Mouse (Mus musculus) heart, adult 11 months (tissue): Measurements from ENCODE around the gene Atp9a.
"Not testable (repeated sequence)": the region's sequence is repeated elsewhere in the genome, so short reads cannot be mapped to it uniquely, and the experiment has no call there.

Experiments
- DNase-seq: peaks from one replicate; pipeline ENCODE4 v3.0.0; 2022

Atp9a gene

DNA sequence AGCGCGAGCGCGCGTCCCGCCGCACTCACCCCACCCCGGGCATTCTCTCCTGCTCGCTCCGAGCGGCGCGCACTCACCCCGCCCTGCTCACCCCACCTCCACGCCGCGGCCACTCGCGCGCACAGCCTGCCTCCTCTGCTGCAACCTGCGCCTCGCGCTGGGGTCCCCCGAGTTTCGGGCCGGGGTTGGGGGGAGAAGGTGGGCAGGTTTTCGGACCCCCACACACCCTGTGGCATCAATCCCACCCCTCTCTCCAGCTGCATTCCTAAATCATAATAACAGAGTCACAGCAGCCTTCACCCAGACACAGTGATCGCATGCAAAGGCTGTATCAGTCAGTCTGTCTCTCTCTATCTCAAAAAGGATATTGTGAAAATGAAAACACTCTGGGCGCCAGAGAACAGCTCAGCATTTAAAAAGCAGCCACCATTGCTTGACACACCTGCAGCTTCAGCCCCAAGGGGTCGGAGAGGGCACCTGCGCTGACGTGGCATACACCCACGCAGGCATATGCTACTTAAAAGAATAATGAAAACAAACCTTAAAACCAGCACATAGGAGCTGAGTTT is at the start of gene Atp9a:
Gene Atp9a, minus strand, starts transcription at position 351 of the 569 bp plus-strand sequence.
- peak; percentile 97 for DNase-seq

DNA sequence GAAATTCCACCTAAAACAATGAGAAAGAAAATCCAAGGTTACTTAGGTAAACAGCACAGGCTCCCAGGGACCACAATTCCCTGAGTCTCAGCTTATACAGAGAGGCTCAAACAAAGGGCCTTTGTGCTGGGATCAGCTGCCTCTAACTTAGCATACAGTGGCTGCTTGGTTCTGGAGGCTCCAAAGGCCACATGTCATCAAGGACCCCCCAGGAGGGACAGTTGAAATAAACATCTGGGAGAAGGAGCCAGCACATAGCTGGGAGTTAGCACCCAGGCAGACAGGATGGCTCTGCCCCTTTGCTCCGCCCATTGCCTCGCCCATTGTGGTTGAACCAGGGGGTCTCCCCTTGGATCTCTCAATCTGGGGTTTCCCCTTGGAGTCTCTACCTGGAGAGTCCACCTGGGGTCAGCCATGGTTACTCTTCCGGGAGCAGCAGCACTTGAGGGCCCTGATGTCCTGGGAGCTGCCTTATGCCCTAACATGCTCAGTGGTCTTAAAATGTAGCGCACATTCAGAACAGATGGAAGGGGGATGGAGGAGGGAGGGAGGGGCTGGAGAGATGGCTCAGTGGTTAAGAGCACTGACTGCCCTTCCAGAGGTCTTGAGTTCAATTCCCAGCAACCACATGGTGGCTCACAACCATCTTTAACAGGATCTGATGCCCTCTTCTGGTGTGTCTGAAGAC is 49.0 kb upstream of the Atp9a start:
- no peak for DNase-seq

DNA sequence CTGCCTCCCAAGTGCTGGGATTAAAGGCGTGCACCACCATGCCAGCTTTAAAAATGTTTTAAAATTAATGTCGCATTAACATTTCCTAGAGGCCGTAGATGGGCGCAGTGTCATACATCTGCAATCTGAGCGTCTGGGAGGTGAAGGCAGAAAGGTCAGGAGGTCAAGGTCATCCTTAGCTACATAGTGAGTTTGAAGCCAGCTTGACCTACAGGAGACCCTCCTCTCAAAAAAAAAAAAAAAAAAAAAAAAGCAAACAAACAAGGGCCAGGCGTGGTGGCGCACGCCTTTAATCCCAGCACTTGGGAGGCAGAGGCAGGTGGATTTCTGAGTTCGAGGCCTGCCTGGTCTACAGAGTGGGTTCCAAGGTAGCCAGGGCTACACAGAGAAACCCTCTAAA is 44.0 kb upstream of the Atp9a start:
- no peak for DNase-seq

GRCm38 (mm10) chr2:168780596-168780995 is 38.4 kb upstream of the Atp9a start:
- DNase-seq: no peak

GRCm38 (mm10) chr2:168780024-168780423 is 37.8 kb upstream of the Atp9a start:
- no peak for DNase-seq

DNA sequence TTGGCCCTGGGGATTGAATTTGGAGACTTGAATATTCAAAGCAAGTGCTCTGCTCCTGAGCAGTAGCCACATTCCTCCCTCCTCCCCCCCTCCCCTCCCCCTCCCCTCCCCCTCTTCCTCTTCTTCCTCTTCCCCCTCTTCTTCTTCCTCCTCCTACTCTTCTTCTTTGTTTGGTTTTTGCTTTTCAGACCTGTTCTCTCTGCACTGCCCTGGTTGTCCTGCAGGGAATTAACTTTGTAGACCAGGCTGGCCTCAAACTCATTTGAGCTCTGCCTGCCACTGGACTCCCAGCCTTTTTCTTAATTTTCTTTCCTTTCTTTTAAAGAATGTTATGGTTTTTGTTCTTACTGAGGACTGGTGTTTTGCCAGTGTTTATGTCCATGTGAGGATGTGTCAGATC is 35.3 kb upstream of the Atp9a start:
- DNase-seq: no peak

DNA sequence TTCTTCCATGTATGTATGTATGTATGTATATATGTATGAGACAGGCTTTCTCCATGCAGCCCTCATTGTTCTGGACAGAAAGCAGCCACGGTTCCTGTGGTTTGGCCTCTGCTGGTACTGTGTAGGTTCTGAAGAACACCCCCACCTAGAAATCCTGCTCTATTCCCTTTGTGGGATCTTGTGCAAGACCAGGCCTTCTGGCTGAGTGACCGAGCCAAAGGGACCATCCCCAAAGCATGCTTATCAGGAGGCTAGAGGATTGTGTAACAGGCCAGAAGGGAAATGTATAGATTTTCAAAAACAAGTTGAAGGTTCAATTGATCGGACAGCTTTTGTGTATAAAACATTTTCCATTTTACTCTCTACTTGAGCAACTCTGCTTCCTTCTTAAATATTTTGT is 34.0 kb upstream of the Atp9a start:
- no peak for DNase-seq

DNA sequence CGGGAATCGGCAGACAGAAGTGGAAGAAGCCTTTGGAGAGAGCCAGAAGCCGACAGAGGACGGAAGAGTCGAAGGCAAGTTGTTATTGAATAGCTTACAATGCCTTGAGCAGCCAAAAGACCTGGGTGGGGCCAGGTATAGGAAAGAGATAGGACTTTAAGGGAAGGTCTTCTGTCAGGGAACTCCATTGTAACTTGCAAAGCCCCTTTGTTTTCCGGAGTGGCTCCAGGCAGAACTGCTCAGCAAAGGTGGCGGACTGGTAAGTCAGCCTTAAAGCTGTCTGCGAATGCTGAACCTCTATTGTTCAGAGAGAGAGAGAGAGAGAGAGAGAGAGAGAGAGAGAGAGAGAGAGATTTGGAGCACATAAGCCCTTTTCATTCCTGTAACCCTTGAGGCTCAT is 27.1 kb upstream of the Atp9a start:
- no peak for DNase-seq

- no peak for DNase-seq
These were observed 25.4 kb upstream of the Atp9a start, which contains the start of gene Sall4 for GRCm38 (mm10) chr2:168767582-168767981. Gene Sall4 (minus strand): TSS chr2:168767943.

GRCm38 (mm10) chr2:168766538-168767361 is 24.5 kb upstream of the Atp9a start:
- DNase-seq: peak; percentile 94

- DNase-seq: peak; percentile 91
These were observed 23.7 kb upstream of the Atp9a start for GRCm38 (mm10) chr2:168765696-168766537.

DNA sequence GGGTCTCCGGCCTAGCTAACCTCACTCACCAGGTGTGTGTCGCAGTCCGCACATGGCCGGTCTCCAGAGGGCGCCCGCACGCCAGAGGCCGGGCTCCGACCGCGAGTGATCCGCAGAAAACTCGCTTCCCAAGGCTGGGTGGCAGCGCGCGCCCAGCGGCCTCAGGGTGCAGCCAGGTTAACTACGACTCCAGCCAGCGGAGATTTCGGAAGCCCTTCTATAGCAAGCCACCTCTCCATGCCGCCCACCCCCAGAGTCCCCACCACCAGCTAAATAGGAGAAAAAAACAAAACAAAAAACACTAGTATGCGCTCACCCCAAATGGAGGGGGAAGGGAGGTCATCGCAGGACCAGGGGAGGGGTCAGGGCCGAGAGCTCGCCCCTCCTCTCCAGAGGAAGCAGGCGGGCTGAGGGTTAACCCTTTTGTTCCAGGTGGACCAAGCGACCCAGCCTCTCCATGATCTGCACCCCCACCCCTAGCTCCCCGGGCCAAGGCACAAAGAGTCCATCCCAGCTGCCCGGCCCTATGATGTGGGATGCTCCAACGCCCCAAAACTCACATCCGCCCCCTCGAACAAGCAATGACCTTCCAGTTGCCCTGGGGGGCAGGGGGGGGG is 23.0 kb upstream of the Atp9a start:
- no peak for DNase-seq

GRCm38 (mm10) chr2:168764460-168764867 is 22.3 kb upstream of the Atp9a start:
- DNase-seq: no peak

GRCm38 (mm10) chr2:168763785-168764184 is 21.6 kb upstream of the Atp9a start:
- no peak for DNase-seq

DNA sequence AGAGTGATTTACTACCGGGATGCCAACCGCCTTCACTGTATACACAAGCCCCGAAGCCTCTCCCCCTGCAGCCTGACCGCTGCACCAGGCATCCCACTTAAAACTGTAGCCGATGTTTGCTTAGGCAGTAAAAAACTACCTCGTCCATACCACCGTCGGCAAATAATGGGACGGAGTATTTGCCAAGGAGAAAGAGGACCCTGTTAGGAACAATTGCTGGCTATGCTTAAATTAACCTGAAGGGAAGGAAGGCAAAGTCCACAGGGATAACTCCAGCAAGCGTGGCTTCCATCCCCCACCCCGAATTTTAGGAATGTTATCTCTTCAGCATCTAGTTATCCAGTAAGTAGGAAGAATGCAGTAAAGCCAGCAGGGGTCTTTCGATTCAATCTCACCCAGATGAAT is 20.2 kb upstream of the Atp9a start:
- DNase-seq: no peak

GRCm38 (mm10) chr2:168761954-168762353 is 19.7 kb upstream of the Atp9a start:
- DNase-seq: no peak

GRCm38 (mm10) chr2:168761141-168761540 is 18.9 kb upstream of the Atp9a start:
- no peak for DNase-seq

GRCm38 (mm10) chr2:168744406-168744805 is 2.2 kb upstream of the Atp9a start:
- not testable (repeated sequence) for DNase-seq

- no peak for DNase-seq
These were observed 440 bp upstream of the Atp9a start for GRCm38 (mm10) chr2:168742649-168743048.

GRCm38 (mm10) chr2:168741273-168742058 is 743 bp downstream of the Atp9a start:
- peak; percentile 97 for DNase-seq

GRCm38 (mm10) chr2:168740496-168740895 is 1.7 kb downstream of the Atp9a start:
- DNase-seq: no peak

DNA sequence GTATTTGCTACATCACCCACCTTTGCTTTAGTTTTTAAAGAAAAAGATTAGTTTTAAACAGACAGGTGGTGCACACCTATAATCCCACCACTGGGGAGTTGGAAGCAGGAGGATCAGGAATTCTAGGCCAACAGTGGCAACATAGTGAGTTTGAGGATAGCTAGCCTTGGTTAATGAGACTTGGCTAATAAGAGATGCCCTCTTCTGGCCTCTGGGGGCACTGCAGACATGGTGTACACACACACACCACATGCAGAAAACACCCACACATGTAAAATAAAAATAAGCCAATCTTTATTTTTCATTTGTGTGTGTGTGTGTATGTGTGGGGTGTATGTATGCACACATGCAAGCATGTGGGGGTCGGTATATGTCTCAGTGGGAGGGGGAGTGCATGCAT is 3.4 kb downstream of the Atp9a start:
- no peak for DNase-seq
